Mouse (Mus musculus): ENCODE results near the gene Gm43302. TPM values are rescaled to one million over a fixed set of nuclear protein-coding genes. Genes with fewer than 3 reads are reported as not detected.
"Not testable (repeated sequence)": the region's sequence is repeated elsewhere in the genome, so short reads cannot be mapped to it uniquely, and the experiment has no call there.

Gene Gm43302
- polyA plus RNA-seq, 1 experiment, result not detected

DNA sequence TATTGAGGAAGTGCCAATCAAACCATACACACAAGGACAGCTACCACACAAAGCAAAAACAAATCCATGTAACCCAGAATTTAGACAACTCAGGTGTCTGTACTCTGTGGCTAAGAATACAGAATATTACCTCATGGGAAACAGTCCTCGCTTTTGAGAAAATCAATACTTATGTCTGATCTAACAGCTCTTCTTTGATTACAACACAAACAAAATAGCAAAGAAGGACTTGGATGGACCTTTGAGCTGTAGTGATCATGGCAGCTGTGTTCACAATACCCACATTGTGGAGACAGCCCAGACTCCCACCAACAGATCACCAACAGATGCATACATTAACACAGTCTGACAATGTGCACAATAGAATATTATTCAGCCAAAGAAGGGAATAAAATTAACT, 1.0 kb downstream of the Gm43302 start:
- no peak overlapping the region for H3K27ac ChIP-seq (ENCODE audit: insufficient read depth, low read length)

GRCm38 (mm10) chr5:105290921-105291320, 2.6 kb downstream of the Gm43302 start:
- not testable (repeated sequence) for H3K4me1 ChIP-seq (ENCODE audit: control insufficient read depth, insufficient read depth, low read length); H3K27ac ChIP-seq (ENCODE audit: insufficient read depth, low read length); H3K4me3 ChIP-seq (ENCODE audit: insufficient read depth, low read length)

More for the DNA sequence above, 1.0 kb downstream of the Gm43302 start:
- TF ChIP-seq POLR2A (IDR thresholded peaks at IDR 0.05; ENCODE audit: low read depth, low read length) (no peak), CTCF (IDR thresholded peaks at IDR 0.05; ENCODE audit: borderline replicate concordance, insufficient read depth, low read length) (no peak)
- Histone ChIP-seq H3K4me3 (ENCODE audit: insufficient read depth, low read length) (no peak overlapping the region), H3K4me1 (ENCODE audit: control insufficient read depth, insufficient read depth, low read length) (no peaks in the 10 kb centered on the region)

DNA sequence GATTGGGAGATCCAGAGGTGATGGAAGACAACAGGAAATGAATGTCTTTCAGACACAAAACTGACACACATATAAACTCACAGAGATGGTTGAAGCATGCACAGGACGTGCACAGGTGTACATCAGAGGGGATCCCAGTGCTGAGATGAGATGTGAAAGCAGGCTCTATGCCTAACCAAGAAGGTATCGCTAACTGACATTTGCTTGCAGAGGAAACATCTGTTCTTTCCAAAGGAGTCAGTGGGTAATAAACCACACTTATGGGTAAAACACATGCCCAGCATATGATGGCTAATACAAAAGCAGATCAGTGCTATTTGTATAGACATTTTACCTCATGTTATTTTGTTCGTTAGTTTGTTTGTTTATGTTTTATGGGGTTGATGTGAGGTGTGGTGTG, 32.8 kb downstream of the Gm43302 start:
- H3K4me3 ChIP-seq (ENCODE audit: insufficient read depth, low read length); H3K4me1 ChIP-seq (ENCODE audit: control insufficient read depth, insufficient read depth, low read length); H3K27ac ChIP-seq (ENCODE audit: insufficient read depth, low read length): not testable (repeated sequence)

DNA sequence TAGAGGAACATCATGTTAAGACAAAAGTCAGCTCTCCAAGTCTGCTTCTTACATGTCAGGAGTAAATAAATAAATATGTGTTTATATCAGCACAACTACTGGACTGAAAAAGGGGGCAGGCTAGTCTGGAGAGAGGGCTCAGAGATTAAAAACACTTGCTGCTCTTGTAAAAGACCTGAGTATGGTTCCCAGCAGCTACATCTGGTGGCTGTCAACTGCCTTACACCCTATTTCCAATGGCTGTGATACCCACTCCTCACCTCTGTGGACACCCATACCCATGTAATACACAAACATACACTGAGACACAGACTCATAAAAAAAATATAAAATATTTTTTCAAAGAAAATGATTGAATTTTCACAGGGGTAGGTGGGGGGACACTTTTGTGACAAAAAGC, 41.0 kb downstream of the Gm43302 start:
- Histone ChIP-seq H3K4me3 (ENCODE audit: insufficient read depth, low read length) (no peak overlapping the region), H3K27ac (ENCODE audit: insufficient read depth, low read length) (no peak overlapping the region), H3K4me1 (ENCODE audit: control insufficient read depth, insufficient read depth, low read length) (no peaks in the 10 kb centered on the region)
- TF ChIP-seq POLR2A (IDR thresholded peaks at IDR 0.05; ENCODE audit: low read depth, low read length), result no peak
- no peak for TF ChIP-seq CTCF (IDR thresholded peaks at IDR 0.05; ENCODE audit: borderline replicate concordance, insufficient read depth, low read length)

DNA sequence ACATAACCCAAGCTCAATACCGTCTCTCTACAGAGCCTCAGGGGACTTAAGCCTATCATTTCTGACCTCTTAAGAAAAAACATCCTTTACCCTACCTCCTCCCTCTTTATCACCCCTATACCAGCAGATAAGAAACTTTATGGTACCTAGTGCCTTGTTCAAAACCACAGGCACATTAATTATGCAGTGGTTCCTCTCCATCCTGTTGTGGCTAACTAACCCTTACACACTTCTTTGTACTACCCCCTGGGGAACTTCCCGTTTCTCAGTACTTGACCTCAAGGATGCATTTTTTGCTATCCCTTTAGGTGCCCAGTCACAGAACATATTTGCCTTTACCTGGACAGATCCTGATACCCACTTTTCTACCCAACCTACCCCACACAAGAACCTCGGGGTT, 48.8 kb downstream of the Gm43302 start:
- H3K4me1 ChIP-seq (ENCODE audit: control insufficient read depth, insufficient read depth, low read length); H3K27ac ChIP-seq (ENCODE audit: insufficient read depth, low read length); H3K4me3 ChIP-seq (ENCODE audit: insufficient read depth, low read length): not testable (repeated sequence)

DNA sequence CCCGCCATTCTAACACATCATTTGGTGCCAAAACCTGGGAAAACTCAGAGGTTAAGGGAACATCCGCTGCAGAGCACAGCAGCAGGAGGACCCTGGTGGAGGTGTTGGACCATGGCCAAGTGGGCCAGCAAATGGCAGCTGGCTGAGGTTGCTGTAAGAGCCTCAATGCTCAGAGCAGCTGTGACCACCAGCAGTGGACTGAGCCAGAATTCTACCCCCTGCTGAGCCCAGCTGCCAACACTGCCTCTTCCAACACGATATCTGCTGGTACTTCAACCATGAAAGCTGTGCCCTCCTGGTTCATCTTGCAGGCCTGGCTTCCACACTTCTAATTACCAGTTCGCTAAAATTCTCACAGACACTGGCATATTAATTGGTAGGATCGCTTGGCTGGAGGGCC, 52.5 kb downstream of the Gm43302 start:
- not testable (repeated sequence) for H3K4me3 ChIP-seq (ENCODE audit: insufficient read depth, low read length); H3K27ac ChIP-seq (ENCODE audit: insufficient read depth, low read length); H3K4me1 ChIP-seq (ENCODE audit: control insufficient read depth, insufficient read depth, low read length)

DNA sequence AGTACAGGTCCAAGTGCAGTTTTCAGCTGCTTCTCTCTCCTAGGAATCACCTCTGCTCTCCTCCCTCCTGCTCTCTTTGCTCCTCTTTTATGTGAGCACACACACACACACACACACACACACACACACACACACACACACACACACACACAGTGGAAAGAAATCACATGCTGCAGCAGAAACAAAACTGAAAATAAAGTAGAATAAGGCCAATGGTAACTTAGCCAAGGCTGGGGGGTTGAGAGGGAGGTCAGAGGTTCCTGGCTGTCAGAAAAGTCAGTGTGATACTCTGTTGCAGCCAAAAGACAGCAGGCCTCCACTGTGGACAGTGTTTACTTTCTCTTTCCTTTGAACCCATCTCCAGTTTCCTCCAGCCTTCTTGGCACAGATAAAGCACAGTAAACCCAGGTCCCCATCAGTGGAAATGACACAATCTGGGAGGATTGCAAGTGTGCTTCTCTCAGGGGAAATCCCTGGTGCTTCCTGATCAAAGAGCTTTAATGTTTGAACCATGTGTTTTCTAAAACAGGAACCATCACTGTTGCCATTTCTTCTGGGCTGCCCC, 53.9 kb downstream of the Gm43302 start, which contains the start of gene Gbp10:
Gbp10 (minus strand) TSS at position 51 of the 565 bp plus-strand sequence.
- H3K4me3 ChIP-seq (ENCODE audit: insufficient read depth, low read length); H3K4me1 ChIP-seq (ENCODE audit: control insufficient read depth, insufficient read depth, low read length); H3K27ac ChIP-seq (ENCODE audit: insufficient read depth, low read length): not testable (repeated sequence)

- H3K4me1 ChIP-seq (ENCODE audit: control insufficient read depth, insufficient read depth, low read length); H3K27ac ChIP-seq (ENCODE audit: insufficient read depth, low read length); H3K4me3 ChIP-seq (ENCODE audit: insufficient read depth, low read length): not testable (repeated sequence)
Observed at GRCm38 (mm10) chr5:105238402-105238801, 55.1 kb downstream of the Gm43302 start.

DNA sequence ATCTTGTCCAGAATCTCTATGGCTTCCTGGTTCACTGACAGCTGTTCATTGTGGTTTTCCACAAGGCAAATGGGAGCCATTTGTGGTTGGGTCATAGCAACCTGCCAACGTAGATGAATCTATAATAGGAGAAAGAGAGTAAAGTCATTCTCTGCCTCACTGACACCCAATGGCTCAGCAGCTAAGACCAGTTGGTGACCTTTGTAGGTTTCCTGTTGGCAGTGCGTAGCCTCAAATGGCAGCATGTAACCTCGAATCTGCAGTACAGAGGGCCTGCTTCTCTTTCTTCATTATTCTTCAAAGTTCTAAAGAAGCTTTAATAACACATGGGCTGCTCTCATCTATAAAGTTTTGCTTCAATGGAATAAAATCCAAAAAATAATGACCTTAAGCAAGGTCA, 57.5 kb downstream of the Gm43302 start:
- H3K27ac ChIP-seq (ENCODE audit: insufficient read depth, low read length); H3K4me3 ChIP-seq (ENCODE audit: insufficient read depth, low read length); H3K4me1 ChIP-seq (ENCODE audit: control insufficient read depth, insufficient read depth, low read length): not testable (repeated sequence)

- H3K4me1 ChIP-seq (ENCODE audit: control insufficient read depth, insufficient read depth, low read length); H3K27ac ChIP-seq (ENCODE audit: insufficient read depth, low read length); H3K4me3 ChIP-seq (ENCODE audit: insufficient read depth, low read length): not testable (repeated sequence)
Observed at GRCm38 (mm10) chr5:105208957-105209356, 84.5 kb downstream of the Gm43302 start.

- H3K4me3 ChIP-seq (ENCODE audit: insufficient read depth, low read length); H3K4me1 ChIP-seq (ENCODE audit: control insufficient read depth, insufficient read depth, low read length): not testable (repeated sequence)
Observed at GRCm38 (mm10) chr5:105200791-105201355, 92.6 kb downstream of the Gm43302 start.

GRCm38 (mm10) chr5:105199149-105199548, 94.3 kb downstream of the Gm43302 start:
- not testable (repeated sequence) for H3K27ac ChIP-seq (ENCODE audit: insufficient read depth, low read length); H3K4me3 ChIP-seq (ENCODE audit: insufficient read depth, low read length); H3K4me1 ChIP-seq (ENCODE audit: control insufficient read depth, insufficient read depth, low read length)

More at GRCm38 (mm10) chr5:105200791-105201355, 92.6 kb downstream of the Gm43302 start:
- H3K27ac ChIP-seq (ENCODE audit: insufficient read depth, low read length), result not testable (repeated sequence)

DNA sequence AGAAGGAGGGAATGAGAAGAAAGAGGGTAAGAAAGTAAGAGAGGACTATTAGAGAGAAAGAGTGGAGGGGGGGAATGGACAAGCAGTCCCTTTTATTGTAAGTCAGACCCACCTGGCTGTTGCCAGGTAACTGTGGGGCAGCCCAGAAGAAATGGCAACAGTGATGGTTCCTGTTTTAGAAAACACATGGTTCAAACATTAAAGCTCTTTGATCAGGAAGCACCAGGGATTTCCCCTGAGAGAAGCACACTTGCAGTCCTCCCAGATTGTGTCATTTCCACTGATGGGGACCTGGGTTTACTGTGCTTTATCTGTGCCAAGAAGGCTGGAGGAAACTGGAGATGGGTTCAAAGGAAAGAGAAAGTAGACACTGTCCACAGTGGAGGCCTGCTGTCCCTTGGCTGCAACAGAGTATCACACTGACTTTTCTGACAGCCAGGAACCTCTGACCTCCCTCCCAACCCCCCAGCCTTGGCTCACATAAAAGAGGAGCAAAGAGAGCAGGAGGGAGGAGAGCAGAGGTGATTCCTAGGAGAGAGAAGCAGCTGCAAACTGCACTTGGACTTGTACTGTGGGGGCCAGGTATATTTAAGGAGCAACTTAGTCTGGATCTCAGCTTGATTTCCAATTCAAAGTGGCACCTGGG, 95.5 kb downstream of the Gm43302 start:
- H3K4me3 ChIP-seq (ENCODE audit: insufficient read depth, low read length); H3K27ac ChIP-seq (ENCODE audit: insufficient read depth, low read length); H3K4me1 ChIP-seq (ENCODE audit: control insufficient read depth, insufficient read depth, low read length): not testable (repeated sequence)

- not testable (repeated sequence) for H3K27ac ChIP-seq (ENCODE audit: insufficient read depth, low read length); H3K4me3 ChIP-seq (ENCODE audit: insufficient read depth, low read length); H3K4me1 ChIP-seq (ENCODE audit: control insufficient read depth, insufficient read depth, low read length)
Observed at GRCm38 (mm10) chr5:105196308-105196707, 97.2 kb downstream of the Gm43302 start.

- H3K4me3 ChIP-seq (ENCODE audit: insufficient read depth, low read length); H3K27ac ChIP-seq (ENCODE audit: insufficient read depth, low read length); H3K4me1 ChIP-seq (ENCODE audit: control insufficient read depth, insufficient read depth, low read length): not testable (repeated sequence)
Observed at GRCm38 (mm10) chr5:105192536-105192935, 101.0 kb downstream of the Gm43302 start.

All from embryonic fibroblast, embryonic 13.5 days (primary cell).